Mouse (Mus musculus) neural tube, embryonic 12.5 days (tissue): ENCODE data around the gene Bzw1. TPM values are rescaled to one million over a fixed set of nuclear protein-coding genes. Genes with fewer than 3 reads are reported as not detected.
"Not testable (repeated sequence)": the region's sequence is repeated elsewhere in the genome, so short reads cannot be mapped to it uniquely, and the experiment has no call there.

ENCODE experiments used
- ATAC-seq: fragments of 200-750 bp; cut with Nextera tagmentation; 2 replicates; pipeline ENCODE4 v1.8.0; 2017; ENCODE audit warnings: low read depth, mild to moderate bottlenecking, moderate TSS enrichment, moderate library complexity; ENCODE audit not compliant: low FRiP score
- H3K27ac ChIP-seq: fragments of 300-500 bp; sonication (generic); 2 replicates; pipeline ENCODE4 v1.5.1; 2016
- H3K27me3 ChIP-seq: fragments of 300-500 bp; sonication (generic); replicated peaks from 2 replicates; pipeline ENCODE4 v1.6.1; 2016; ENCODE audit warnings: mild to moderate bottlenecking
- H3K36me3 ChIP-seq: fragments of 300-500 bp; sonication (generic); 2 replicates; pipeline ENCODE4 v1.6.1; 2016; ENCODE audit warnings: mild to moderate bottlenecking
- H3K4me1 ChIP-seq: fragments of 300-500 bp; sonication (generic); 2 replicates; pipeline ENCODE4 v1.6.1; 2016
- H3K4me2 ChIP-seq: fragments of 300-500 bp; sonication (generic); replicated peaks from 2 replicates; pipeline ENCODE4 v1.6.1; 2016; ENCODE audit warnings: mild to moderate bottlenecking
- H3K4me3 ChIP-seq: fragments of 300-500 bp; sonication (generic); 2 replicates; pipeline ENCODE4 v1.5.1; 2016
- H3K9ac ChIP-seq: fragments of 300-500 bp; sonication (generic); 2 replicates; pipeline ENCODE4 v1.6.1; 2016; ENCODE audit warnings: mild to moderate bottlenecking
- H3K9me3 ChIP-seq: fragments of 300-500 bp; sonication (generic); 2 replicates; pipeline ENCODE4 v1.6.1; 2016; ENCODE audit warnings: mild to moderate bottlenecking
- WGBS: fragments of 180-500 bp; shearing (Covaris S2); methylation state at CpG from one replicate; pipeline ENCODE4 v1.1.7; 2016; 5-methylcytosine and 5-hydroxymethylcytosine counted together
- polyA plus RNA-seq: library from polyadenylated mRNA; unstranded; fragments of >200 nt; fragmentation: Nextera tagmentation; extraction: Ambion mirVana; gene quantifications from 2 replicates; pipeline ENCODE4 v1.2.1, GENCODE M21; 2016

The Bzw1 gene
- polyA plus RNA-seq, 1 experiment from 2014 or later, result 442 TPM

DNA sequence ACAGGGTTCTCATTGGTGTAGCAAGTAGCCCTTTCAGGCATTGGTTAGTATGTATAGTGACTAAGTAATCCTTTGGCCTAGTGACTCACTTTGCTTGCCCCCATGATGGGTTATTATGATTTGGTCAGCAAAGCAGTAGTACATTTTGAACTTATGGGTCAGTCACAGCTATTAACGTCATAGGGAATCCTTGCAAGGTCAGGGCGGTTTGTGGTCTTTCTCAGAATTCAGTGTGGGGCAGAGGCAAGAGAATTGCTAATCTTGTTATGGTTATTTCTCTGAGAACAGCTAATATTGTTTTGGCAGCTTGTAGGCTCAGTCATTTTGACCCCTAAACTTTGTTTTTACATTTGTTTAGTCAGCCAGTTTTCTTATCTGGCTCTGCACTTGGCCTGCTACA, 18.4 kb upstream of the Bzw1 start:
- not testable (repeated sequence) for H3K9ac ChIP-seq, H3K27me3 ChIP-seq, H3K27ac ChIP-seq, H3K9me3 ChIP-seq, H3K4me1 ChIP-seq, H3K4me3 ChIP-seq, H3K4me2 ChIP-seq, H3K36me3 ChIP-seq, ATAC-seq
- WGBS, result 91% methylated on average over 2 of the region's 2 CpGs

GRCm38 (mm10) chr1:58375574-58376147, 17.0 kb upstream of the Bzw1 start:
- Histone ChIP-seq H3K4me3 (no peak overlapping the region), H3K9me3 (no peaks in the 10 kb centered on the region), H3K27ac (no peak overlapping the region), H3K27me3 (no peaks in the 10 kb centered on the region), H3K4me2 (no peak overlapping the region), H3K36me3 (no peaks in the 10 kb centered on the region), H3K4me1 (no peaks in the 10 kb centered on the region), H3K9ac (no peak overlapping the region)
- 87% methylated on average over 3 of the region's 3 CpGs for WGBS
- no peak for ATAC-seq

GRCm38 (mm10) chr1:58382586-58383281, 10.0 kb upstream of the Bzw1 start:
- Histone ChIP-seq H3K36me3 (no peaks in the 10 kb centered on the region), H3K27me3 (no peaks in the 10 kb centered on the region), H3K4me3 (no peak overlapping the region), H3K9ac (no peak overlapping the region), H3K4me1 (no peaks in the 10 kb centered on the region), H3K27ac (no peak overlapping the region), H3K9me3 (no peaks in the 10 kb centered on the region), H3K4me2 (no peak overlapping the region)
- no peak for ATAC-seq
- WGBS, result 81% methylated on average over 5 of the region's 5 CpGs

GRCm38 (mm10) chr1:58391421-58392267, 1.1 kb upstream of the Bzw1 start:
- ATAC-seq, result no peak
- H3K27ac ChIP-seq, result 0 out of 2 replicates have a peak overlapping the region, but pooled peaks have one; percentile 97
- peaks cover 16% of the 10 kb centered on the region for H3K4me1 ChIP-seq
- peak overlapping the region; percentile 100 for H3K4me3 ChIP-seq
- H3K9me3 ChIP-seq, result no peaks in the 10 kb centered on the region
- peak overlapping the region; percentile 99 for H3K9ac ChIP-seq
- peaks cover 17% of the 10 kb centered on the region for H3K36me3 ChIP-seq
- peak overlapping the region; percentile 81 for H3K4me2 ChIP-seq
- WGBS, result 45% methylated on average over 19 of the region's 19 CpGs
- H3K27me3 ChIP-seq, result no peaks in the 10 kb centered on the region

GRCm38 (mm10) chr1:58392268-58392651, 438 bp upstream of the Bzw1 start:
- peak; percentile 23 for ATAC-seq
- Histone ChIP-seq H3K9ac (peak overlapping the region; percentile 99), H3K36me3 (peaks cover 23% of the 10 kb centered on the region), H3K4me1 (peaks cover 16% of the 10 kb centered on the region), H3K27me3 (no peaks in the 10 kb centered on the region), H3K9me3 (no peaks in the 10 kb centered on the region), H3K4me2 (peak overlapping the region; percentile 81), H3K4me3 (peak overlapping the region; percentile 100), H3K27ac (peak overlapping the region; percentile 97)
- under 1% methylated on average over 16 of the region's 16 CpGs for WGBS

DNA sequence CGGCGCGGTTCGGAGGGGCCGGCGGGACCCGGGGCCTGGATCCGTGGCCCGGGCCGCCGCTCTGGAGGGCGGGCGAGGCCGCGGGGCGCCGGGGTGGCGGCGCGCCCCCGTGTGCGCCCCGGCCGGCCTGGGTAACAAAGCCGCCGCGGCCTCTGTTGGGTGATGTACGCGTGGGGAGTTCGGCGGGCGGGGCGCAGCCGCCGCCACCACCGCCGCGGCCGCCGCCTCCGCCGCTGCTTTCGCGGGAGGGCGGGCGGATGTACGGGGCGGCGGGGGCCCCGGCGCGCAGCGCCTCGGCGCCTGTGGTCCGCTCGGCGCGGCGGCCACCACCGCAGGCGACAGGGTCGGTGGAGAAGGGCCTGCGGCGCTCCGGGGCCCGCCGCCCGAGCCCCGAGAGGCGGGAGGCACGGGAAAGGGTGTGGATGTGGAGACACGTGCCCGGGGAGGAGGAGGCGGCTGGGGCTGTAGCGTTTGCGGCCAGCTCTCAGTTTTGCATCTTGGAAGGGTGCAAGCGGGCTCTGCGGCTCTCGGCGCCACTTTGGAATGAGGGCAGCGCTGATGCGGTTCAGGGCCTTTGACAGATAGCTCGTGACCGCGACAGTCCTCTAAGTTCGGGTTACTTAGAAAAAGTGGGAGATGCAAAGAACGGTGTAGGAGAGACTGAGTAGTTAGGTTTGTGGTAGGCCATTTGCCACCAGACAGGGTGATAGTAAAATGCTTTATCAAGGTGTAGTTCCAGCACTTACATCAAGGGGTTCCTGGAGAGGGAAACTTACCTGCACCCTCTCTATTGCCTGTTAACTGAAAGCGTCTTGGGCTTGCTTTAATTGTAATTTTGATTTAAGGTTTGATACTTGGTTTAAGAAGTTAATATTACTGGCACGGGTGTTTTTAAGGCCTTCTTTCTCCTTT, 842 bp downstream of the Bzw1 start:
- Histone ChIP-seq H3K27ac (peak overlapping the region; percentile 97), H3K27me3 (no peaks in the 10 kb centered on the region), H3K4me2 (peak overlapping the region; percentile 81), H3K36me3 (peaks cover 36% of the 10 kb centered on the region), H3K9ac (peak overlapping the region; percentile 99), H3K4me3 (peak overlapping the region; percentile 100), H3K4me1 (peaks cover 16% of the 10 kb centered on the region), H3K9me3 (no peaks in the 10 kb centered on the region)
- peak; percentile 67 for ATAC-seq
- under 1% methylated on average over 86 of the region's 90 CpGs for WGBS

- H3K9me3 ChIP-seq, result no peaks in the 10 kb centered on the region
- ATAC-seq, result no peak
- H3K4me2 ChIP-seq, result no peak overlapping the region
- H3K4me3 ChIP-seq, result no peak overlapping the region
- H3K9ac ChIP-seq, result no peak overlapping the region
- H3K4me1 ChIP-seq, result peaks cover 16% of the 10 kb centered on the region
- H3K27ac ChIP-seq, result no peak overlapping the region
- 96% methylated on average over 3 of the region's 3 CpGs for WGBS
- H3K27me3 ChIP-seq, result no peaks in the 10 kb centered on the region
- H3K36me3 ChIP-seq, result peaks cover 50% of the 10 kb centered on the region
Observed at GRCm38 (mm10) chr1:58395341-58395740, 2.6 kb downstream of the Bzw1 start.

- H3K9me3 ChIP-seq, result no peaks in the 10 kb centered on the region
- no peak overlapping the region for H3K9ac ChIP-seq
- no peaks in the 10 kb centered on the region for H3K27me3 ChIP-seq
- no peak overlapping the region for H3K27ac ChIP-seq
- ATAC-seq, result no peak
- peaks cover 13% of the 10 kb centered on the region for H3K4me1 ChIP-seq
- H3K4me2 ChIP-seq, result no peak overlapping the region
- WGBS, result 94% methylated on average over 1 of the region's 1 CpGs
- peaks cover 58% of the 10 kb centered on the region for H3K36me3 ChIP-seq
- H3K4me3 ChIP-seq, result no peak overlapping the region
Observed at GRCm38 (mm10) chr1:58396179-58396578, 3.5 kb downstream of the Bzw1 start.

DNA sequence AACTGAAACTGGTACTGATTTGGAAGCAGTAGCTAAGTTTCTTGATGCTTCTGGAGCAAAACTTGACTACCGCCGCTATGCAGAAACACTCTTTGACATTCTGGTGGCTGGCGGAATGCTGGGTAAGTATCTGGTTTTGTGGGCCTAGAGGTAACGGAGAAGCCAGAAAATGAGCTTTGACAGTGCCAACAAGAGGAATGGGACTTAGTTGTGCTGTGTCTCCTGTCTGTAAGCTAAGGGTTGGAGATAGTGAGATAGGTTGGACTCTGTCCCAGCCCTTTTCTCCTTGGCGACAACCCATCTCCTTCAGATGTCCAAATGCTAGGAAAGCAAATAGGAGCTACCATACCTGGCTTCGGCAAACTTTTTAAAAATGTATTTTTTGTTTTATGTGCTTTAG, 5.0 kb downstream of the Bzw1 start:
- Histone ChIP-seq H3K4me3 (no peak overlapping the region), H3K27me3 (no peaks in the 10 kb centered on the region), H3K9ac (no peak overlapping the region), H3K9me3 (no peaks in the 10 kb centered on the region), H3K4me1 (peaks cover 5% of the 10 kb centered on the region; the same call in 1 of the 2 replicates), H3K4me2 (no peak overlapping the region), H3K27ac (no peak overlapping the region), H3K36me3 (peaks cover 72% of the 10 kb centered on the region)
- 96% methylated on average over 6 of the region's 6 CpGs for WGBS
- ATAC-seq, result no peak

GRCm38 (mm10) chr1:58401396-58401795, 8.7 kb downstream of the Bzw1 start:
- H3K9me3 ChIP-seq, result no peaks in the 10 kb centered on the region
- ATAC-seq, result no peak
- no peak overlapping the region for H3K4me2 ChIP-seq
- no peaks in the 10 kb centered on the region for H3K4me1 ChIP-seq
- H3K27me3 ChIP-seq, result no peaks in the 10 kb centered on the region
- WGBS, result 92% methylated on average over 6 of the region's 6 CpGs
- peaks cover 81% of the 10 kb centered on the region for H3K36me3 ChIP-seq
- no peak overlapping the region for H3K4me3 ChIP-seq
- H3K9ac ChIP-seq, result no peak overlapping the region
- H3K27ac ChIP-seq, result no peak overlapping the region

DNA sequence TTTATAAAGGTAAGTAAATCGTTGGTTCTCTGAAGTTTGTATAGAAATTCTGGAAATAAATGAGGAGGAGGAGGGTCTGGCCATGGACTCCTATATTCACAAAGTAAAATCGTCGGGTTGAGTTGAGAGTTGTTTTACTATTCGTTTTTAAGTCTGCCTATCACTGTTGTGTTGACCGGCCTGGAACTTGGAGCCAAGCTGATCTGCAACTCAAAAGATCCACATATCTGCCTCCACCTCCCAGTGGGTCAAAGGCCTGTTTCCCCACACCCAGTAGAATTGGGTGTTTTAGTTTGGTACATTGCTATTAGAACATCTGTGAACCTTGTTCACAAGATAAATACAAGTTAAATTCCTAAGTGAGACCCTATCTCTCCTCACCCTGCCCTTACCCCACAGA, 11.0 kb downstream of the Bzw1 start:
- H3K4me3 ChIP-seq, result no peak overlapping the region
- no peak overlapping the region for H3K4me2 ChIP-seq
- H3K9ac ChIP-seq, result no peak overlapping the region
- 97% methylated on average over 5 of the region's 5 CpGs for WGBS
- no peaks in the 10 kb centered on the region for H3K27me3 ChIP-seq
- no peak overlapping the region for H3K27ac ChIP-seq
- no peaks in the 10 kb centered on the region for H3K9me3 ChIP-seq
- ATAC-seq, result no peak
- H3K4me1 ChIP-seq, result no peaks in the 10 kb centered on the region
- peaks cover 70% of the 10 kb centered on the region for H3K36me3 ChIP-seq
